Mouse (Mus musculus): ENCODE measurements around the gene Ncs1. TPM values are rescaled to one million over a fixed set of nuclear protein-coding genes. Genes with fewer than 3 reads are reported as not detected.

The Ncs1 gene
- polyA plus RNA-seq (2012; ENCODE audit: insufficient read depth, low replicate concordance) = 0.26 TPM in 1 of 2 replicates, not detected in the other

GRCm38 (mm10) chr2:31245491-31246141 lies at the start of gene Ncs1:
TSS of gene Ncs1 (plus strand) at chr2:31245823.
- Histone ChIP-seq H3K4me1 (peaks cover 17% of the 10 kb centered on the region), H3K27me3 (replicated peaks) (peaks cover 97% of the 10 kb centered on the region)

GRCm38 (mm10) chr2:31198621-31199020 lies 47.0 kb upstream of the Ncs1 start:
- TF ChIP-seq GATA1 (IDR thresholded peaks at IDR 0.05; ENCODE audit: borderline replicate concordance, low read length) (no peak), FLI1 (IDR thresholded peaks at IDR 0.05; ENCODE audit: low read length) (no peak)
- H3K36me3 ChIP-seq (replicated peaks; ENCODE audit: low read length) = peaks cover 81% of the 10 kb centered on the region
- H3K9me3 ChIP-seq = no peaks in the 10 kb centered on the region
- no peak overlapping the region for H3K4me3 ChIP-seq (replicated peaks)
- peaks cover 14% of the 10 kb centered on the region for H3K4me1 ChIP-seq
- no peaks in the 10 kb centered on the region for H3K27me3 ChIP-seq (replicated peaks)

More at GRCm38 (mm10) chr2:31245491-31246141, at the start of gene Ncs1:
- Histone ChIP-seq H3K4me3 (replicated peaks) (peak within 1 kb of the TSS; percentile 87), H3K9me3 (peaks cover 5% of the 10 kb centered on the region; the same call in 1 of the 2 replicates), H3K36me3 (replicated peaks; ENCODE audit: low read length) (no peaks in the 10 kb centered on the region)
- TF ChIP-seq FLI1 (IDR thresholded peaks at IDR 0.05; ENCODE audit: low read length) (no peak), GATA1 (IDR thresholded peaks at IDR 0.05; ENCODE audit: borderline replicate concordance, low read length) (no peak)

GRCm38 (mm10) chr2:31200051-31200450 lies 45.6 kb upstream of the Ncs1 start:
- Histone ChIP-seq H3K4me3 (replicated peaks) (no peak overlapping the region), H3K9me3 (no peaks in the 10 kb centered on the region), H3K4me1 (peaks cover 12% of the 10 kb centered on the region), H3K27me3 (replicated peaks) (no peaks in the 10 kb centered on the region), H3K36me3 (replicated peaks; ENCODE audit: low read length) (peaks cover 75% of the 10 kb centered on the region)
- TF ChIP-seq FLI1 (IDR thresholded peaks at IDR 0.05; ENCODE audit: low read length) (no peak), GATA1 (IDR thresholded peaks at IDR 0.05; ENCODE audit: borderline replicate concordance, low read length) (no peak)

GRCm38 (mm10) chr2:31201851-31202250 lies 43.8 kb upstream of the Ncs1 start:
- peaks cover 76% of the 10 kb centered on the region for H3K36me3 ChIP-seq (replicated peaks; ENCODE audit: low read length)
- TF ChIP-seq FLI1 (IDR thresholded peaks at IDR 0.05; ENCODE audit: low read length) (no peak), GATA1 (IDR thresholded peaks at IDR 0.05; ENCODE audit: borderline replicate concordance, low read length) (no peak)
- no peaks in the 10 kb centered on the region for H3K9me3 ChIP-seq

GRCm38 (mm10) chr2:31202357-31202756 lies 43.3 kb upstream of the Ncs1 start:
- no peaks in the 10 kb centered on the region for H3K9me3 ChIP-seq
- peaks cover 23% of the 10 kb centered on the region for H3K4me1 ChIP-seq
- TF ChIP-seq FLI1 (IDR thresholded peaks at IDR 0.05; ENCODE audit: low read length) (no peak), GATA1 (IDR thresholded peaks at IDR 0.05; ENCODE audit: borderline replicate concordance, low read length) (no peak)
- no peak overlapping the region for H3K4me3 ChIP-seq (replicated peaks)
- H3K27me3 ChIP-seq (replicated peaks) = no peaks in the 10 kb centered on the region
- H3K36me3 ChIP-seq (replicated peaks; ENCODE audit: low read length) = peaks cover 76% of the 10 kb centered on the region

More at GRCm38 (mm10) chr2:31201851-31202250, 43.8 kb upstream of the Ncs1 start:
- Histone ChIP-seq H3K4me1 (peaks cover 23% of the 10 kb centered on the region), H3K4me3 (replicated peaks) (no peak overlapping the region), H3K27me3 (replicated peaks) (no peaks in the 10 kb centered on the region)

- peaks cover 76% of the 10 kb centered on the region for H3K36me3 ChIP-seq (replicated peaks; ENCODE audit: low read length)
- no peak overlapping the region for H3K4me3 ChIP-seq (replicated peaks)
Observed at GRCm38 (mm10) chr2:31202956-31203355, 42.7 kb upstream of the Ncs1 start.

GRCm38 (mm10) chr2:31204677-31205076 lies 40.9 kb upstream of the Ncs1 start:
- Histone ChIP-seq H3K36me3 (replicated peaks; ENCODE audit: low read length) (peaks cover 79% of the 10 kb centered on the region), H3K4me1 (peaks cover 29% of the 10 kb centered on the region), H3K9me3 (no peaks in the 10 kb centered on the region), H3K4me3 (replicated peaks) (no peak overlapping the region), H3K27me3 (replicated peaks) (no peaks in the 10 kb centered on the region)
- TF ChIP-seq GATA1 (IDR thresholded peaks at IDR 0.05; ENCODE audit: borderline replicate concordance, low read length) = no peak
- no peak for TF ChIP-seq FLI1 (IDR thresholded peaks at IDR 0.05; ENCODE audit: low read length)

More at GRCm38 (mm10) chr2:31202956-31203355, 42.7 kb upstream of the Ncs1 start:
- Histone ChIP-seq H3K4me1 (peaks cover 23% of the 10 kb centered on the region), H3K27me3 (replicated peaks) (no peaks in the 10 kb centered on the region), H3K9me3 (no peaks in the 10 kb centered on the region)
- no peak for TF ChIP-seq GATA1 (IDR thresholded peaks at IDR 0.05; ENCODE audit: borderline replicate concordance, low read length)

GRCm38 (mm10) chr2:31206211-31206610 lies 39.4 kb upstream of the Ncs1 start:
- Histone ChIP-seq H3K27me3 (replicated peaks) (no peaks in the 10 kb centered on the region), H3K4me1 (peaks cover 32% of the 10 kb centered on the region), H3K4me3 (replicated peaks) (no peak overlapping the region), H3K9me3 (no peaks in the 10 kb centered on the region), H3K36me3 (replicated peaks; ENCODE audit: low read length) (peaks cover 81% of the 10 kb centered on the region)
- TF ChIP-seq FLI1 (IDR thresholded peaks at IDR 0.05; ENCODE audit: low read length) = no peak
- TF ChIP-seq GATA1 (IDR thresholded peaks at IDR 0.05; ENCODE audit: borderline replicate concordance, low read length) = no peak

GRCm38 (mm10) chr2:31206882-31207281 lies 38.7 kb upstream of the Ncs1 start:
- no peak for TF ChIP-seq FLI1 (IDR thresholded peaks at IDR 0.05; ENCODE audit: low read length)
- no peak for TF ChIP-seq GATA1 (IDR thresholded peaks at IDR 0.05; ENCODE audit: borderline replicate concordance, low read length)
- Histone ChIP-seq H3K9me3 (no peaks in the 10 kb centered on the region), H3K36me3 (replicated peaks; ENCODE audit: low read length) (peaks cover 81% of the 10 kb centered on the region), H3K4me3 (replicated peaks) (no peak overlapping the region), H3K4me1 (peaks cover 30% of the 10 kb centered on the region), H3K27me3 (replicated peaks) (no peaks in the 10 kb centered on the region)

- TF ChIP-seq FLI1 (IDR thresholded peaks at IDR 0.05; ENCODE audit: low read length) (no peak), GATA1 (IDR thresholded peaks at IDR 0.05; ENCODE audit: borderline replicate concordance, low read length) (no peak)
- Histone ChIP-seq H3K4me3 (replicated peaks) (no peak overlapping the region), H3K9me3 (no peaks in the 10 kb centered on the region), H3K36me3 (replicated peaks; ENCODE audit: low read length) (peaks cover 94% of the 10 kb centered on the region), H3K27me3 (replicated peaks) (no peaks in the 10 kb centered on the region), H3K4me1 (peaks cover 28% of the 10 kb centered on the region)
Observed at GRCm38 (mm10) chr2:31208544-31209142, 37.0 kb upstream of the Ncs1 start.
